Mouse (Mus musculus) gastrocnemius, adult 8-10 months (tissue): ENCODE measurements around the gene Kif26b. TPM values are rescaled to one million over a fixed set of nuclear protein-coding genes. Genes with fewer than 3 reads are reported as not detected.

Experiments used
- DNase-seq, 2 experiments: peaks; one replicate each; pipeline ENCODE4 v3.0.0; 2022; ENCODE audit warnings: low spot score in 2 of 2
- total RNA-seq, 4 experiments: library from RNA; stranded (reverse); gene quantifications; 2 replicates each; pipeline ENCODE4 v1.2.4; 2022

The Kif26b gene
- total RNA-seq, 4 experiments from 2014 or later, result 2.3 to 4.9 (median 2.6) TPM

DNA sequence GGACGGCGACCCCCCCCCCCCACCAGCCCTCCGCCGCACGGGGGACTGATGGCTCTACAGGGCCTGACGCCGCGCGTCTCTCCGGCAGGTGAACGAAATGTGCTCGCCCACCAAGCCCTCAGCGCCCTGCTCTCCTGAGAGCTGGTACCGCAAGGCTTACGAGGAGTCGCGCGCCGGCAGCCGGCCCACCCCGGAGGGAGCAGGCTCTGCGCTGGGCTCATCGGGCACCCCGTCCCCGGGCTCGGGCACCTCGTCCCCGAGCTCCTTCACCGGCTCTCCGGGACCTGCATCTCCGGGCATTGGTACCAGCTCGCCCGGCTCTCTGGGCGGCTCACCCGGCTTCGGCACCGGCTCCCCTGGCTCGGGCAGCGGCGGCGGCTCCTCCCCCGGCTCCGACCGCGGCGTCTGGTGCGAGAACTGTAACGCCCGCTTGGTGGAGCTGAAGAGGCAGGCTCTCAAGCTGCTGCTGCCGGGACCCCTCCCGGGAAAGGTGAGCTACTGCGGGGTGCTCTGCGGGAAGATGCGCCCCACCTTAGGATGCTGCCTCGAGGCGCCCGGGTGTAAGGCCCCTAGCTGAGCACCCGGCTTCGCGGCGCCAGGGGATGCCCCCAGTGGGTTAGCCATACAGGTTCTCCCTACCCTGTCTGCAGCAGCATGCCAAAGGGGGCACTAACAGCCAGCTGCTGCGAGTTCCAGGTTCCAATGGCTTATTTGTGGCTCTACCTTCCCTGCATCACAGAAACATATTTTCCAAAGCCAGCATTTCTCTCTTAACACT, 1.6 kb downstream of the Kif26b start:
- DNase-seq, result peak; percentile 43 to 62

DNA sequence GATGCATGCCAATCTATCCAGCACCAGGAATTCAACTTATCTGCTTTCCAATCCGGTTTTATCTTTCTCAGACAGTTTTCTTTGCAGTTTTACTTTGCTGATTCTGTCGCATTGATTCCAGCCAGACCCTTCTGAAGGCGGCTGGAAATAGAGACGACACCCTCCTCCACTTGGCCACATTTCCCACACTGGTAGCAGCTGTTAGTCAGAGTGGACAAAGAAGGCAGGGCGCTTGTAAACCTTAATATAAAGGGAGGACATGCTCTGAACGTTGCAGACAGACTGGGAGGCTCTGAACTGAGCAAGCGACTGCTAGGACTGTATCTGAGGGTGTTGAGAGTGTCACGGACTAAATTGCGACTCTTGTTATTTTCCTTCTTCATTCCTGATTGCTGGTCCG, 11.3 kb downstream of the Kif26b start:
- DNase-seq, result no peak

DNA sequence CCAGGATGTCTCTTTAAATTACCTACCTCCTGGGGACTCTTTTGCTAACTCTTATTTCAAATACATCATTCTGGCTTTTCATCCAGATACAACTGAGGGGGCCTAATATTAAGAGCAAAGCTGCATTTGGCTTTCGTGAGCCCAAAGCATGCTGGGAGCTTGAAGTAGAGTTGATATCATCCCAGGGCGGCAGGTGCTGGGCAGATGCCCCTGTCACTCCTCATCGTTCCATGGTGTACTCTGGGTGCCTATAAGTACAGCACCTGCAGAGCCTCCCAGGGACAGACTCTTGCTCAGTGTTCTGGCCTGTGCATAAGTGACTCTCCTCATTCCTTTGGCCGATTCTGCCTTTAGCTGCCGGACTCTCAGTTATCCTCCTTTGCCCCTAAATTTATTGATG, 13.5 kb downstream of the Kif26b start:
- DNase-seq, result no peak

DNA sequence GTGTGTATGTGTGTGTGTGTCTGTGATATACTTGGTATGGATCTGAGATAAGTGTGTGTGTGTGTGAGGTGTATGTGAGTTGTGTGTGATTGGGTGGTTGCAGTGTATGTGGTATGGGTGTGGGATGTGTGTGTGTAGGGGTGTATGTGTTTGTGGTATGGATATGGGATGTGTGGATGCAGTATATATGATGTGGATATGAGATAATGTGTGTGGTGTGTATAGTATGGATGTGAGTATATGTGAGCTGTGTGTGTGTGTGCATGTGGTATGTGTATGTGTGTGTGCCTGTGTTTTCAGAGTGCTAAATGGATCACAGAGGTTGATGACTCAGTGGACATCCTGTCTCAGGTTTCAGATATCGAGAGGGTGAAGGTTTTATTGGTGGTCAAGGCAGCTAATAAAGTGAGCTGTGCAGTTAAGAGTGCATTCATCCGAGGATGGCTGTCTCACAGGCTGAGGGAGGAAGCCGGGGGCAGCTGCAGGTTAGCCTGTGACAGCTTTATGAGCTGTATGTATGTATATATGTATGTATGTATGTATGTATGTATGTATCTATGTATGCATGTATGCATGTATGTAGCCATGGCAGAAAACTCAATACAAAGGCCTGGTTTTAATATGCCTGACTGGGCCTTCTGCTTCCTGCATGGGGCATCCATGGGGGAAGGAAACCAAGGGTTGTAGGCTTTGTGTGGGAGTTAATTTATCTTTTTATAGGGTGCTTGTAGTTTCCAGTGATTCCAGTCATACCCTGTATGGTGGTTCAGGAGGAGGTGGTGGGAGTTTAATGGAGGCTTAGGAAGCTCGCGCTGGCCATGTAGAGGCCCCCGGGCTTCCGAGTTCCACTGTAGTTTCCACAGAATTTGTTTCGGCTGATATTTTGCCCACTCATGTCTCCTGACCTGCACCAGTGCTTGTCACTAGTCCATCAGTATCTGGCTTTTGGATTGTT, 14.3 kb downstream of the Kif26b start:
- DNase-seq, result no peak

DNA sequence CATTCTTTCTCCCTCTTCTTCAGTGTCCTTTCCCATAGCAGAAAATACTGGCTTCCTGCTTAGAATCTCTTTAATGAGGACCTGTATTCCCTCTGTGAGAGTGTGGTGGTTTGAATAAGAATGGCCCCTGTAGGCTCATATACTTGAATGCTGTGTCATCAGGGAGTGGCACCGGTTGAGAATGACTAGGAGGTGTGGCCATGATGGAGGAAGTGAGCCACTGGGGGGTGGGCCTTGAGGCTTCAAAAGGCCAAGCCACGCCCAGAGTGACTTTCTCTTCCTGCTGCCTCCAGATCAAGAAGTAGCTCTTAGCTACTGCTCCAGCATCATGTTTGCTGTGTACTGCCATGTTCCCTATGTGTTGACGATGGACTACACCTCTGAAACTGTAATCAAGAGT, 15.7 kb downstream of the Kif26b start:
- no peak for DNase-seq

DNA sequence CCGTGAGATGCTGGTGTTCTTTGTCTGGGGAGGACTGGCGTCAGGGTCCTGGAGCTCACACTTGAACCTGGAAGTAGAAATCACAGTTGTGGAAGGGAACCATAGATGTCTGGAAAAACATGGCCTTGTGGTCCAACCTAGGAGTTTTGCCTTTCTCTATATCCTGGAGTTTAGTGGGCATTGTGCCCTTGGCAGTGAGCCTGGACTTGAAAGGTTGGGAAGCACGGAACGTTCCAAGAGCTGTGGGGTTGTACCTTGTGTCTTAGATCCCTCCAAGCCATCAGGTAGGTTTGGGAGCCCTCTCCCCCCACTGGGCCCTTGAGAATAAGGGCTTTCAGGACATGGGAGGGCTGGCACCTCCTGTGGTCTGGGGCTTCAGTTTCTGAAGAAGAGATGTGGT, 20.7 kb downstream of the Kif26b start:
- no peak for DNase-seq

DNA sequence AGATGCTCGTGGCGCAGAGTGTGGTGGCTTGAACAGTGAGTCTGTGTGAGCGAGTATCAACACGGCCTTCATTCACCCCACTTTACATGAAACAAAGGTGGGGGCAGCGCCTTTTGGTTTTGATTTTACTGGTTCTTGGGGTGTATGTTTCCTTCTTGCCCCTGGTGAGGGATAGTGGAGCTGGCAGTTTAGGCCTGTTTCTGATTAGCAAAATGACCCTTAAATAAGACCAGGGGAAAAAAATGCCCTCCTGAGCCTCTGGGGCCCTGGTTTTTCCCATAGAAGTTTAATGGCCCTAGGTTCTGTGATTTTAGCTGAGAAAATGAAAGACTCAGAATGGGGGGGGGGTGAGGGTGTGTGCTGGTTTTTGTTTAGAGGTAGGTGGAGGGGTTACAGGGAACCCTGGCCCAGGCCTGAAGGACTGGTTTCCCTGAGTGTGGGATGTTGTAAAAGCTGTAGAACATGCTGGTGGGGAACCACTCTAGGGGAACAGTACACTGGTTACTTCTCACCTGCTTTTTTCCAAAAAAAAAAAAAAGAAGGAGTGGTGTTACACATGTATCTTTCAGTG, 21.6 kb downstream of the Kif26b start:
- DNase-seq, result no peak

DNA sequence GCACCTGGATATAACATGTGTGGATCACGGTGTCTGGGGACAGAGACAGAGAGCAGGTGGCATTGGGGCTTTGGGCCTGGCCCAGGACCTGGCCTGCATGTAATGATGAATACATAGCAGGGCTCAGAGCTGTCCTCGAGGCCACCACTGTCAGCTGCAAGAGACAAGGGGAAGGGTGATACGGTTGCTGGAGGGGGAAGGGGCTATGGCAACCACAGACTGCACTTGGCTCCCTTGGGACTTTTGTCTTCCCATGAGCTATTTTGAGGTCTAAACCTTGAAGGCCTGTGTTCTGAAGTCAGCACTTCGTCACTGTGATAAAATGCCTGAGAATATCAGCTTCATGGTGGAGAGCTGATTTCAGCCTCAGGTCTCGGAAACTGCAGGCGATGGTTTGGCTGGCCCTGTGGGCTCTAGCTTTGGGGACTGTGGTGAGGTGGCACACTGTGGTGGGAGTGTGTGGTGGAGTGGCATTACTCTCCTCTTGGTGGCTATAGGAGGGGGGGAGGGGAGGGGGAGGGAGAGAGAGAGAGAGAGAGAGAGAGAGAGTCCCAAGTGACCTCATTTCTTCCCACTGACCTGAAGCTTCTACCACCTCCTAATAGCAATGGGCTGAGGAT, 23.5 kb downstream of the Kif26b start:
- no peak for DNase-seq

DNA sequence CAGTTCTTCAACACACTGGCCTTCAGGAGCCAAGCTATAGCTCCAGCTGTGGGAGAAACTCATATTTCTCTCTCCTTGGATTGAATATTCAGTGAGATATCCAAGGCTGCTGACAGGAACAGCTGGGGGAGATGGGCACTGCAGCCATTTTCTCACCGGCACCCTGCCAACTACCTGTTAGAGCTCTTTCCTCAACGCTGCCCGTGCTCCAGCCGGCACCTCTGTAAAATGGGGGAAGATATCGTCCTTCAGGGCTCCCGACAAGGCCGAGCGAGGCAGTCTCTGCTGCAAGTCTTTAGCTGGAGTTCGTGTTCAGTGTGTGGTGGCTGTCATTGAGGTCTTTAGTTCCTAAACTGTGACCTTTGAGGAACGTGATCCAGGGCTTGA, 24.0 kb downstream of the Kif26b start:
- DNase-seq, result no peak

DNA sequence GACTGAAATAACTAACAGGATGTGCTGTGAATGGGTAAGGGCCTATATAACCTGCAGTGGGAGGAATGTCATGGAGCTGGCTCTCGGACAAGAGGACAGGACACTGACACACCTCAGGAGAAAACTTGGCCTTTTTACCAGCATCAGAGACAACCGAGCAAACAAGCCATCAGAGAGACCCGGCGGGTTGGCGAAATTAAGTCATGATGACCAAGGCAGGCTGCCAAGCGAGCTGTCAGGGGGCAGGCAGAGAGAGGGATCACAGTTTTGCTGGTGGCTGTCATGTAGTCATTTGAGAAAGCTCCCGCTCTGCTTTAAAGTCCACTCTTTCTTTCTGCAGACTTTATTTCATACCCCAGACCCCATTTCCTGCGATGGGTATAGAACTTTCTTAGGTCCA, 27.3 kb downstream of the Kif26b start:
- no peak for DNase-seq

DNA sequence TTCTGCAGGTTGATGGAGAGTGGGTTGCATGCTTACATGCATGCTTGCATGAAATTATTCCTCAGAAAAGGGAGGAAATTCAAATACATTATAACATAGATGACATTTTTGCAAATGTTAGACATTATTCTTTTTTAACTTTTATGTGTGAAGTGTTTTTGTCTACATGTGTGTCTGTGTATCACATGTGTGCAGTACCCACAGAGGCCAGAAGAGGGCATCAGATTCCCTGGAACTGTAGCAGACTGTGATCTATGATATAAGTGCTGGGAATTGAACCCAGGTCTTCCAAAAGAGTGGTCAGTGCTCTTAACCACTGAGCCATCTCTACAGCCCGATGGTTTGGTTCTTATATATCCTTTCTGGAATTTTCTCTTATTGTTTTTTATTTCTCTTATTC, 31.1 kb downstream of the Kif26b start:
- DNase-seq, result no peak

DNA sequence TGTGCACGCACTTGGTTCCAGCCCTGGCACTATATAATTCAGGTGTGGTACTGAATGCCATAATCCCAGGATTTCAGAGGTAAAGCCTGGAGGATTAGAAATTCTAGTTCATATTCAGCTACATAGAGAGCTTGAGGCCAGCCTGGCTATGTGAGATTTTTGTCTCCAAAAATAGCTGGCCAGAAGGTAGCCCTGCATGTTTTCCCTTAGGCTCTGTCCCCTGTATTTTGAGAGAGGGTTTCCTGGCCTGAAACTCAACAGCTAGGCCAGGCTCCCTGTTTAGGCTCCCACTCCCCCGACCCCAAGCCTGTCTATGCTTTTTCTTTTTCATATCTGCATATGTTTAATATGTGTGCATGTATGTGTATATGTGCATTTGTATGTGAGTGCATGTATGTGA, 34.9 kb downstream of the Kif26b start:
- DNase-seq, result no peak

DNA sequence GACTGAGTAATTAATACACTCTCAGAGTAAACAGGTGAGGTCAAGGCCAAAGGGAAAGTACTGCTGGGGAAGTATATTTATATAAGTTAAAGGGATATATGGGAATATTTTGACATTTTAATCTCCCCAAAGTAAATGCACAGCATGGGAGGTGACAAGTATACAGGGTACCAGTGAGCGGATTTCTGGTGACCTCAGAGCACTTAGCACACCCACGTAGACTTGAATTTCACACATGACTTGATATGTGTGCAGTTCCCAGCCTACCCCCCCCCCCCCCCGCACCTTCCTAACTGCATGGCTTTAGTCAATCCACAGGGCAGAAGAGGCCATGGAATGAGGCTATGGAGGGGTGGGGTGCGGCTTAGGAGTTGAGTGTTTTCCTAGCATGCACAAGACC, 35.9 kb downstream of the Kif26b start:
- no peak for DNase-seq

DNA sequence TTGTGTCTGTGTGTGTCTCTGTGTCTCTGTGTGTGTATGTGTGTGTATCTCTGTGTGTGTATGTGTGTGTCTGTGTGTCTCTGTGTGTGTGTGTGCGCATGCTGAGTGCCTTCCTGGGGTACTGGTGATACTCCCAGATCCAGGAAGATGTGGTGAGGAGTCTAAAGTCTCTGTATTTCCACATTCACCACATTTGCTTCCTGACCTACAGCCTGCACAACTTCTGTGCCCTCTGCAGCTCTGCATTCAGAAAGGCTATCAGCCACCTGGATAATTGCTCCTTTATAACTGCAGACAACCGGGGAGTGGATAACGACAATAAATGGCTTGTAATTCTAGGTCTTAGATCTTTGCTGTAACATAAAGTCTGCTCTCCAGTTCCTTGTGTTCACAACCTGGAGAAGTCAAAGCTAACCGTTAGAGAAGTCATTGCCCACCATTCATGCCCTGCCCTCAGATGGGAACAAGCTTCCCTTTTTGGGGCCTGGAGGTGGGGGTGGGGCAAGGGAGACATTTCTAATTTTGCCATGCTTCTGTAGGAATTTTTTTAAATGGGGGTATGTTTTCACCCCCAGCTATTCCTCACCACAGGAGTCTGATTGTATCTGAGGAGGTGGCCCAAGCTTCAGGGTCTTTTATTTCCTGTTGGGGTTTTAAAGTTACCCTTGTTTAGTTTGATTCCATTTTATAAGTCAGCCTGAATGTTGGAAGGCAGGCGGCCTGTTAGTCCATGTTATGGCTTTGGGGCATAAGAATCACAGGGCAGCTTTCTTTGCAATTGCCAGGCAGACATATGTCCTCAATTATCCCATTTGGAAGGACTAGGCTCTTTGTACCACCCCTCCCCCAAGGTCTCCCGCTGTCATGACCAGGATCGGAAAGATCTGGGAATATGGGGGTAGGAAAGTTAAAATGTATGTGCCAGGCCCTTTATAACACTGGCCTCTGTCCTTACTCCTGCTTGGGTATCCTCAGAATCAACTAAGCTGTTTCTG, 39.9 kb downstream of the Kif26b start:
- no peak for DNase-seq

DNA sequence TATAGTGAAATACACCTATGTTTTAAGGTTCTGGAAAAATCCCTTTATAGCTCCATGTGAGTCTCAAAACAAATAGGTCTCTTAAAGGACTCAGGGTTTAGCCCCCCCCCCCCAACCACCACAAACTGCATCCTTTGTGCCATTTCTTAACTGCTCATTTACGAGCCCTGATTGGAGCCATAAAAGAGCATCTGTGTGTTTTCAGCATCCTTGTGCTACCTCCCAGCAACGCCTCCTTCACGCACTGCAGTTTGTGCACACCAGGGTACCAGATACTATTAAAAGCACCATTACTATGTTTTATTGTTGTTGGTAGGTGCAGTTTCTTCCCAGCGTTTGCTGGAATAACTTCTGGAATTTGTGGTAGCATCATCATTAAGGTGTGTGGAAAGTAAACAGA, 42.1 kb downstream of the Kif26b start:
- DNase-seq, result no peak

DNA sequence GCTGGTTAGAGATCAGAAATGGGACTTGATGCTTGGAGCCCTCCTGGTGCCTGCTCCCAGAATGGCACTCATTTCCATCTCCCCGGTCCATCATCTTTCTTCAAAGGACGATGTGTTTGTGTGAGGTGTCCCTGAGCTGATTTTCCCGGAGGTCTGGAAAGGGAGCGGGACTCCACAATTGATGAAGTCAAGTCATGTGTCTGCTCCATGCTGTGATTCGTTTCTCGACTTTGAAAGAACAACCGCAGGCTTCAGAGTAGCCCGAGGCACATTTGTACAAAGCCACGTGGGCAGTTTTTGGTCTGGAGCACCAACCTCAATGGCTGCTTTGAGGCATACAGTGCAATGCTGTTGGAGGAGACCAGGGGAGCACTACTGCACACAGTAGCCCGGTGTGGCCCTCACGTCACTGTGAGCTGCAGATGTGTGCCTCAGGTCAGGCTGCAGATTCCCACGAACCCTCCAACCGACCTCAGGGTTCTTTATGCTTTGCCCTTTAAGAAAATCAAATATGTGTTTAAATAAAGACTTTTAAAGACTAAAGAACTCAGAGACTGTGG, 43.0 kb downstream of the Kif26b start:
- no peak for DNase-seq

DNA sequence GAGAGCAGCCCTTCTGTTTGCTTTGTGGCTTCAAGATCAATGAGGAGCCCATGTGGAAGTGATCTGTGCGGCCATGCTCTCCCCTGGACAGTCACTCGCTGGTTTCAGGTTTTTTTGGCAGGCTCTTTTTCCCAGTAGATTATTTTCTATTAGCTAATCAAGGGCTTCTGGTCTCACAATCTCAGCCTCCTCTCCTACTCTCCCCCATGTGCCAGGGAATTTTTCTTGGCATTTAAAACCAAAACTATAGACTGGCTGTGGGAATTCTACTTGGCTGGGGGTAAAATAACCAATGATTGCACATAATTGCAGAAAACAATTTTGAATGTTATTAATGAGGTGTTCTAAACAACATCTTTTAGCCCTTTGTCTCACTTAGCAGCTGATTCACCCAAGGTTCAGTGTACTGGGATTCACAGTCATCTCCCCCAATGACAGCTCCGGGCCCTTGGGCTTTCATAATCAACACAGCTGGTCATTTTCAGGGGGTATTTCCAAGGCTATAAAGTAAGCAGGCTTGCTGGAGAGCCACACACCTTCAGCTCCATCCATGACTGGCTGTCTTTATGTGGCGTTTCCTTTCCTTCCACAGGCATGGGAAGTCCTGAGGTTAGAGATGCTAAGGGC, 44.6 kb downstream of the Kif26b start:
- DNase-seq, result no peak

DNA sequence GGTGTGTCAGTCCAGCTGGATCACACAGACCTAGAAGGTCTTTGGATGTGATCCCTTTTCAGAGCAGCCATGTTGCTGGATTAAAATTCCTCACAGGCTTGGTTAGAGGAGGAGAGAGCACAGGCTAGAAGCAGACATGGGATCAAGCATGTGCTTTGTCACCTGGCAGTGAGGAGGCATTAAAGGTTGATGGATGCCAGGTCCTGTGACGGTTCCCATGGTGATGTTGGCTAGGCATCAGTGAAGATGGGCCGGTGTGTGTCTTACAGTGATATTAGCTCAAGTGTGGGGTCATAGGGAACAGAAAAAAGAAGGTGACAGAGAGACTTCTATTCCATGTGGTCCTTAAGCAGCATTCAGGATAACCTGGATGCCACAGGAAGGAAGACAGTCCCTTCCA, 46.8 kb downstream of the Kif26b start:
- DNase-seq, result no peak

DNA sequence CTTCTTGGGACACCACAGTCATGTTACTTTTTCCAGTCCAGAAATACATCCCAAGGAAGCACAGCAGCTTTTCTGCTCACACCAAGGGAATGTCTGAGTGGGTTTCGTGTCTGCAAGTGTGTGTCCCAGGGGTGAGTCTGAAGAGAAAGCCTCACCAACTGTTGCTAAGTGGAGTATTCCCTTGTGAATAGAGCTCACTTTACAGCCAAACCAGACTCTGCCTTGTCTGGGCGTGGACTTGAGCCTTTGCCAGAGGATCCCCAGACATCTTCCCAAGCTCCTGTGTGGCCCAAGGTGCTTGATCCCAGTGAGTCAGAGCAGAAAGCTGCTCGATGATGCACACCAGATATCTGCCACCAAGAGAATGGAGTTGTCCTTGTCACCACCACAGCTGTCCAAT, 48.0 kb downstream of the Kif26b start:
- no peak for DNase-seq
